ENCODE assay signal across 13 mouse cellular contexts in genomic region chr11:95504271-95504731, GRCm38 (mm10). TPM values are rescaled to one million over a fixed set of nuclear protein-coding genes. Genes with fewer than 3 reads are reported as not detected.
DNase-seq lines count a peak whose midpoint lies in the region; ATAC-seq lines count a peak whose summit lies in the region.
"Had no signal": no experiment of that assay in that cellular context is flagged by ENCODE, and none has a peak within 500 bp of the region (broad histone marks: within the 10 kb centered on the region; RNA-seq: fewer than 3 reads in every experiment).

No protein-coding gene starts in this region.

- H3K27ac ChIP-seq in heart, embryonic 15.5 days = peak overlapping the region; percentile 33; the same call in 1 of the 2 replicates
- H3K27ac ChIP-seq: embryonic facial prominence, embryonic 10.5 days; hindbrain, embryonic 15.5 days; limb, embryonic 15.5 days had no signal

- no peaks in the 10 kb centered on the region for H3K9me3 ChIP-seq in heart, embryonic 15.5 days (replicated peaks)
- H3K9me3 ChIP-seq: embryonic facial prominence, embryonic 10.5 days; hindbrain, embryonic 15.5 days; limb, embryonic 15.5 days had no signal

- peaks cover 17% of the 10 kb centered on the region; the same call in 1 of the 2 replicates for H3K27me3 ChIP-seq in heart, embryonic 15.5 days
- H3K27me3 ChIP-seq: hindbrain, embryonic 15.5 days; limb, embryonic 15.5 days had no signal

- H3K4me3 ChIP-seq in heart, embryonic 15.5 days = no peak overlapping the region
- H3K4me3 ChIP-seq: embryonic facial prominence, embryonic 10.5 days; hindbrain, embryonic 15.5 days; limb, embryonic 15.5 days had no signal

- WGBS in heart, embryonic 15.5 days = 72% methylated on average over 6 of the region's 6 CpGs

- H3K4me2 ChIP-seq in heart, embryonic 15.5 days = no peak overlapping the region
- H3K4me2 ChIP-seq: hindbrain, embryonic 15.5 days; limb, embryonic 15.5 days had no signal

- no peak; the same call in 1 of the 2 replicates for ATAC-seq in heart, embryonic 15.5 days (replicated peaks; ENCODE audit: insufficient number of reproducible peaks, insufficient read depth, low FRiP score, low read depth)
- ATAC-seq in erythroblast, adult 5-6 weeks (replicated peaks; ENCODE audit: low FRiP score, poor library complexity, severe bottlenecking) = no peak

- H3K36me3 ChIP-seq in heart, embryonic 15.5 days = no peaks in the 10 kb centered on the region
- H3K36me3 ChIP-seq: hindbrain, embryonic 15.5 days; limb, embryonic 15.5 days had no signal

- peak; percentile 74 to 80 for DNase-seq in cerebellum, postnatal 10 days
- no peak for DNase-seq in cerebellum, postnatal 4 days (ENCODE audit: low spot score in 2 of 2)
- DNase-seq in kidney, postnatal 4 days = peak; percentile 54 to 60
- DNase-seq in kidney, adult 9 months = no peak
- DNase-seq in MN1 (ENCODE audit: low spot score) = peak; percentile 73
- no peak for DNase-seq in thymus, postnatal 14 days
- DNase-seq: B cell, adult 2 months; thymus, postnatal 4 days had no signal

- H3K9ac ChIP-seq in heart, embryonic 15.5 days = no peak overlapping the region
- H3K9ac ChIP-seq: hindbrain, embryonic 15.5 days; limb, embryonic 15.5 days had no signal

- H3K4me1 ChIP-seq in heart, embryonic 15.5 days (replicated peaks) = peaks cover 14% of the 10 kb centered on the region

RNA-seq across cellular contexts. Expression of gene Nxph3, which starts 10.1 kb away (rescaled TPM):
- 0.08 and 0.16 TPM in 2 replicates for polyA plus RNA-seq in heart, embryonic 15.5 days (2015; fragmentation: Nextera tagmentation; extraction: Ambion mirVana)
- total RNA-seq in erythroblast, adult 5-6 weeks (2015; ENCODE audit: low replicate concordance) = not detected in 2 replicates
- not detected in 2 replicates for total RNA-seq in erythroblast, adult 5-6 weeks (2017; ENCODE audit: low replicate concordance)

Comparison
In these comparisons a context has a peak if more than half of its experiments do, and no peak if none do; other contexts are left out.
1. DNase-seq: peak in cerebellum, postnatal 10 days (2 of 2), kidney, postnatal 4 days (2 of 2) and MN1 (single experiment); none in cerebellum, postnatal 4 days (0 of 2), kidney, adult 9 months (single experiment) and thymus, postnatal 14 days (single experiment).